Mouse (Mus musculus) right cerebral cortex, postnatal 36 days (tissue): ENCODE results near the gene Birc6.

ENCODE experiments used
- DNase-seq, 2 experiments: peaks; one replicate each; pipeline ENCODE4 v3.0.0; 2022; ENCODE audit warnings: low spot score in 2 of 2, mixed read lengths in 1 of 2

The Birc6 gene

GRCm38 (mm10) chr17:74527729-74528607 is at the start of gene Birc6:
TSS of gene Birc6 (plus strand) at chr17:74528295.
- peak; percentile 100 for DNase-seq

- no peak for DNase-seq
These were observed 47.6 kb upstream of the Birc6 start for GRCm38 (mm10) chr17:74480361-74481069.

GRCm38 (mm10) chr17:74489024-74489900 is 38.8 kb upstream of the Birc6 start, which contains the start of gene Yipf4:
TSS of gene Yipf4 (plus strand) at chr17:74489493.
- peak; percentile 96 to 97 for DNase-seq

- no peak for DNase-seq
These were observed 38.2 kb upstream of the Birc6 start for GRCm38 (mm10) chr17:74489901-74490220.

- DNase-seq, result no peak
These were observed 36.5 kb upstream of the Birc6 start for GRCm38 (mm10) chr17:74491565-74491964.

GRCm38 (mm10) chr17:74500204-74500603 is 27.9 kb upstream of the Birc6 start:
- DNase-seq, result no peak

- DNase-seq, result no peak
These were observed 27.0 kb upstream of the Birc6 start for GRCm38 (mm10) chr17:74501085-74501484.

GRCm38 (mm10) chr17:74507934-74508333 is 20.2 kb upstream of the Birc6 start:
- DNase-seq, result peak in 1 of 2 experiments; percentile 25

GRCm38 (mm10) chr17:74508600-74508999 is 19.5 kb upstream of the Birc6 start:
- no peak for DNase-seq

GRCm38 (mm10) chr17:74512308-74512707 is 15.8 kb upstream of the Birc6 start:
- no peak for DNase-seq

- no peak for DNase-seq
These were observed 5.0 kb upstream of the Birc6 start for GRCm38 (mm10) chr17:74522797-74523723.

GRCm38 (mm10) chr17:74526117-74526516 is 2.0 kb upstream of the Birc6 start:
- DNase-seq, result no peak

GRCm38 (mm10) chr17:74526806-74527653 is 1.1 kb upstream of the Birc6 start:
- no peak for DNase-seq

- peak in 1 of 2 experiments; percentile 14 for DNase-seq
These were observed 795 bp downstream of the Birc6 start for GRCm38 (mm10) chr17:74528648-74529532.

GRCm38 (mm10) chr17:74529533-74529824 is 1.4 kb downstream of the Birc6 start:
- no peak for DNase-seq

- no peak for DNase-seq
These were observed 6.9 kb downstream of the Birc6 start for GRCm38 (mm10) chr17:74534971-74535370.

GRCm38 (mm10) chr17:74537526-74537925 is 9.4 kb downstream of the Birc6 start:
- DNase-seq, result no peak

- no peak for DNase-seq
These were observed 15.5 kb downstream of the Birc6 start for GRCm38 (mm10) chr17:74543615-74544014.

GRCm38 (mm10) chr17:74554118-74554517 is 26.0 kb downstream of the Birc6 start:
- DNase-seq, result no peak
